Mouse (Mus musculus) pancreas, adult 10 weeks (tissue): Measurements from ENCODE around the gene Slc44a4. TPM values are rescaled to one million over a fixed set of nuclear protein-coding genes. Genes with fewer than 3 reads are reported as not detected.

ENCODE experiments used
- polyA plus RNA-seq: library from polyadenylated mRNA; stranded (reverse); fragments of 350-450 nt; fragmentation: Illumina TruSeq; extraction: RNeasy Lipid Tissue Mini Kit (QIAGEN cat#74804); gene quantifications from one replicate; pipeline ENCODE4 v1.2.3, GENCODE M21; 2015; ENCODE audit warnings: low read depth, low replicate concordance; ENCODE audit not compliant: insufficient read depth

Gene Slc44a4
- polyA plus RNA-seq: 1.4 TPM

DNA sequence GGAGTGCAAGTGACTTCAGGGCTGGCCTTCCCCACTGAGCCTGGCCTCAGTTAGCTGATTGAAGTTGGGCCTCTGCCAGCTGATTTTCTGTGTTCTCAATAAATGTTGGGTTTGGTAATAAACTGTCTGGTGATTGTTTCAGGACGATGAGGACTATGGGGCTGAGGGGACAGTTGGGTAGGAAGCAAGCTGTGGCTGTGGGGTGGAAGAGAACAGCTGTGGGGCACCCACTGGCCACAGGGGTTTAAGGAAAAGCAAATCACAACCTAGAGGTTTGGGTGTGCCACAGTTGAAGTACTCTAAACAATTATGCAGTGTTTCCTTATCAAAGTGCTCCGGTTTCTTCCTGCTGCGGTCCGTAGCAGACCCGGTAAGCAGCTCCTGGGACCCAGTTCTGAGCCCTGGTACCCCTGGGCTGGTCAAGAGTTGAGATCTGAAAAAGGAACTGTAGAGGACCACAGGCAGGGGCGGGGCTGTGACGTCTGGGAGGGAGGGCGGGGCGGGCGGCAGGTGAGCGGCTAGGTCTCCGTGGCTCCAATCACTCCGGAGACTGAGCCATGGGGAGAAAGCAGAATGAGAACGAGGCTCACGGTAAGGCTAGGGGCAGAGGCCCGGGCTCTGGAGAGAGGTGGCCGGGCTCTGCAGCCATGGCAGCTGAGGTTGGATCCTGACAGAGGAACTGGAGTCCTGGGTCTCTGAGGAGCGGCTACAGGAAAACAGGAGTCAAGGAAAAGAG, at the start of gene Slc44a4:
Gene Slc44a4 (plus strand): TSS at position 537 of the 736 bp plus-strand sequence.

GRCm38 (mm10) chr17:34879336-34879879, 34.9 kb upstream of the Slc44a4 start, which contains the start of gene Zbtb12:
TSS of gene Zbtb12 (plus strand) at chr17:34879483.

GRCm38 (mm10) chr17:34881683-34882310, 32.5 kb upstream of the Slc44a4 start, which contains the start of gene Gm20547:
TSS of gene Gm20547 (minus strand) at chr17:34882042.

DNA sequence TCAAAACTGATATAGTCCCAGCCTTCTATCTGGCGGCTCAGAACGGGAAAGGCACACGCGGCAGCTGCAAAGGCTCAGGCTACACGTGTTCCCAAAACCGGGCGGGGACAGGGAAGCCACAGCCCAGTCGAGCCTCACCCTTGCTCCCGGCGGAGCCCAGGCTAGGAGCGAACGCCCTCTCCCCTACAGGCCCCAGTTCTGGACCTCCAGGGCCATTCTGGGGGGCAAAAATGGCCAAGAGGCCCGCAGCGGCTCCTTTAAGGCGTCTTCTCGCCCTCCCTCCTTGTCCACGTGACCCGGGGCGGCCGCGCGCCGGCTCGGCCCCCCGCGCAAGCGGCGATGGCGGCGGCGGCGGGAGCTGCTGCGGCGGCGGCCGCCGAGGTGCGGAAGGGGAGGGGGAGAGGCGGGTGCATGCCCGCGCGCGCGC, 16.1 kb upstream of the Slc44a4 start, which contains the start of the genes C2 and Ehmt2:
Gene C2 (minus strand): TSS at position 106 of the 427 bp plus-strand sequence.
Gene Ehmt2 (plus strand): TSS at position 310 of the 427 bp plus-strand sequence.

DNA sequence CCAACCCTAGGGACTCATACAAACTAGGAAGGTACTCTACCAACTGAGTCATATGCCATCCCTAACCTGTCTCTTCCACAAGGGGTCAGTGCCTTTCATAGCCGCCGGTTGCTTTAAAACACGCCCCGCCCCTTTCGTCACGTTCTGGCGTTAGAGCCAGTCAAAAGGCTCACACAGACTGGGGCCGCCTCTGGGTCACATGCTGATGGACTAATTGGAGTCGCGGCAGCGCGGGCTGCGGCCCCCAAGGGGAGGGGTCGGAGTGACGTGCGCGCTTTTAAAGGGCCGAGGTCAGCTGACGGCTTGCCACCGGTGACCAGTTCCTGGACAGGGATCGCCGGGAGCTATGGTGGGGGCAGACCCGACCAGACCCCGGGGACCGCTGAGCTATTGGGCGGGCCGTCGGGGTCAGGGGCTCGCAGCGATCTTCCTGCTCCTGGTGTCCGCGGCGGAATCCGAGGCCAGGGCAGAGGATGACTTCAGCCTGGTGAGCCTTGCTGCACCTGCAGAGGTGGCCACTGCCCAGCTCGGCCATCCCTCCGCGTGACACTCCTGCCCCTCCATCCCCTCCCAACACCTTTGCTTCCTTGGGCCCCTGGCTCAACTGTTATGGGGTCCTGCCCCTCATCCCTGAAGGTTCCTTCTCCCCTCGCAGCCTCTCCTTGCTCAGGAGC, 16.9 kb downstream of the Slc44a4 start, which contains the start of gene Neu1:
Gene Neu1 (plus strand): TSS at position 193 of the 674 bp plus-strand sequence.

GRCm38 (mm10) chr17:34959130-34959778, 45.0 kb downstream of the Slc44a4 start, which contains the start of gene Hspa1b:
TSS of gene Hspa1b (minus strand) at chr17:34959238.

GRCm38 (mm10) chr17:34969822-34970221, 55.6 kb downstream of the Slc44a4 start, which contains the start of gene Gm20481:
TSS of gene Gm20481 (plus strand) at chr17:34969912.

GRCm38 (mm10) chr17:34972069-34972749, 57.9 kb downstream of the Slc44a4 start, which contains the start of the genes Hspa1a and Hspa1l:
TSS of gene Hspa1a (minus strand) at chr17:34972156.
TSS of gene Hspa1l (plus strand) at chr17:34972703.

Other genes with a start within 250 kb of the Slc44a4 start
- gene Tnxb, start 243.9 kb upstream of the Slc44a4 start, polyA plus RNA-seq: 12.0 TPM
- 20.6 TPM for gene C4b, start 170.6 kb upstream of the Slc44a4 start, polyA plus RNA-seq
- gene Cyp21a1, start 109.9 kb upstream of the Slc44a4 start, polyA plus RNA-seq: 1.9 TPM
- 14.8 TPM for gene Stk19, start 77.5 kb upstream of the Slc44a4 start, polyA plus RNA-seq
- 19.9 TPM for gene Dxo, start 77.4 kb upstream of the Slc44a4 start, polyA plus RNA-seq
- gene Skiv2l, start 64.3 kb upstream of the Slc44a4 start, polyA plus RNA-seq: 24.5 TPM
- gene Nelfe, start 64.1 kb upstream of the Slc44a4 start, polyA plus RNA-seq: 11.5 TPM
- gene Cfb, start 51.9 kb upstream of the Slc44a4 start, polyA plus RNA-seq: 9.5 TPM
- 1.5 TPM for gene Zbtb12, start 35.0 kb upstream of the Slc44a4 start, polyA plus RNA-seq
- 4.5 TPM for gene Gm20547, start 32.4 kb upstream of the Slc44a4 start, polyA plus RNA-seq
- gene C2, start 16.2 kb upstream of the Slc44a4 start, polyA plus RNA-seq: 22.8 TPM
- 43.2 TPM for gene Ehmt2, start 16.0 kb upstream of the Slc44a4 start, polyA plus RNA-seq
- gene Neu1, start 16.8 kb downstream of the Slc44a4 start, polyA plus RNA-seq: 10.7 TPM
- 8.4 TPM for gene Hspa1b, start 44.8 kb downstream of the Slc44a4 start, polyA plus RNA-seq
- not detected for gene Gm20481, start 55.4 kb downstream of the Slc44a4 start, polyA plus RNA-seq
- gene Hspa1a, start 57.7 kb downstream of the Slc44a4 start, polyA plus RNA-seq: 4.7 TPM
- not detected for gene Hspa1l, start 58.2 kb downstream of the Slc44a4 start, polyA plus RNA-seq
- 7.8 TPM for gene Lsm2, start 67.4 kb downstream of the Slc44a4 start, polyA plus RNA-seq
- 23.4 TPM for gene Vars, start 86.5 kb downstream of the Slc44a4 start, polyA plus RNA-seq
- 0.42 TPM for gene Vwa7, start 102.1 kb downstream of the Slc44a4 start, polyA plus RNA-seq
- 1.5 TPM for gene Sapcd1, start 113.5 kb downstream of the Slc44a4 start, polyA plus RNA-seq
- 1.8 TPM for gene Msh5, start 132.3 kb downstream of the Slc44a4 start, polyA plus RNA-seq
- gene Clic1, start 135.5 kb downstream of the Slc44a4 start, polyA plus RNA-seq: 36.2 TPM
- gene Ddah2, start 144.6 kb downstream of the Slc44a4 start, polyA plus RNA-seq: 19.5 TPM
- not detected for gene Ly6g6c, start 150.9 kb downstream of the Slc44a4 start, polyA plus RNA-seq
- gene Mpig6b, start 151.7 kb downstream of the Slc44a4 start, polyA plus RNA-seq: not detected
- gene Ly6g6e, start 162.4 kb downstream of the Slc44a4 start, polyA plus RNA-seq: not detected
- gene Ly6g6d, start 163.6 kb downstream of the Slc44a4 start, polyA plus RNA-seq: not detected
- not detected for gene Ly6g6f, start 171.1 kb downstream of the Slc44a4 start, polyA plus RNA-seq
- 25.5 TPM for gene Abhd16a, start 174.8 kb downstream of the Slc44a4 start, polyA plus RNA-seq
- gene Ly6g5c, start 193.8 kb downstream of the Slc44a4 start, polyA plus RNA-seq: not detected
- not detected for gene Ly6g5b, start 201.0 kb downstream of the Slc44a4 start, polyA plus RNA-seq
- gene Gpank1, start 207.0 kb downstream of the Slc44a4 start, polyA plus RNA-seq: 8.6 TPM
- gene Csnk2b, start 207.6 kb downstream of the Slc44a4 start, polyA plus RNA-seq: 52.8 TPM
- 6.8 TPM for gene D17H6S53E, start 211.9 kb downstream of the Slc44a4 start, polyA plus RNA-seq
- gene Apom, start 217.6 kb downstream of the Slc44a4 start, polyA plus RNA-seq: not detected
- 43.1 TPM for gene Bag6, start 220.7 kb downstream of the Slc44a4 start, polyA plus RNA-seq